Mouse (Mus musculus) kidney, adult 2 months (tissue): ENCODE measurements around the gene Abcb10. TPM values are rescaled to one million over a fixed set of nuclear protein-coding genes. Genes with fewer than 3 reads are reported as not detected.

Experiments used
- DNase-seq: peaks from one replicate; pipeline ENCODE4 v3.0.0; 2021
- H3K27ac ChIP-seq: fragments of 200-500 bp; 2 replicates; pipeline ENCODE4 v1.5.1; 2012; ENCODE audit warnings: low read depth, low read length, control low read depth, inconsistent platforms; ENCODE audit not compliant: insufficient read depth
- H3K27me3 ChIP-seq: fragments of 200-500 bp; replicated peaks from 2 replicates; pipeline ENCODE4 v1.6.1; 2012; ENCODE audit warnings: mild to moderate bottlenecking, moderate library complexity, low read length, inconsistent platforms; ENCODE audit not compliant: control insufficient read depth, insufficient read depth
- H3K36me3 ChIP-seq: fragments of 200-500 bp; 2 replicates; pipeline ENCODE4 v1.6.1; 2012; ENCODE audit warnings: mild to moderate bottlenecking, moderate library complexity, low read length, inconsistent platforms; ENCODE audit not compliant: control insufficient read depth, insufficient read depth
- H3K4me1 ChIP-seq: fragments of 200-500 bp; 2 replicates; pipeline ENCODE4 v1.6.1; 2011; ENCODE audit warnings: low read length; ENCODE audit not compliant: control insufficient read depth, insufficient read depth
- H3K4me3 ChIP-seq: fragments of 200-500 bp; 2 replicates; pipeline ENCODE4 v1.5.1; 2011; ENCODE audit warnings: mild to moderate bottlenecking, low read depth, low read length, control low read depth; ENCODE audit not compliant: insufficient read depth
- CTCF ChIP-seq: fragments of 200-500 bp; conservative IDR thresholded peaks from 2 replicates; pipeline ENCODE4 v1.5.1; 2011; ENCODE audit warnings: low read depth, mild to moderate bottlenecking, control low read depth, low read length, moderate library complexity, mixed read lengths; ENCODE audit not compliant: insufficient read depth, insufficient read length
- POLR2A ChIP-seq: fragments of 200-500 bp; IDR thresholded peaks from one replicate; pipeline ENCODE4 v1.6.1; 2011; ENCODE audit warnings: low read depth, low read length, control low read depth
- WGBS: fragments of 180-500 bp; shearing (Covaris S2); methylation state at CpG from one replicate; pipeline ENCODE4 v1.1.7; 2018; 5-methylcytosine and 5-hydroxymethylcytosine counted together
- polyA plus RNA-seq: library from polyadenylated mRNA; depleted of rRNA; stranded (reverse); fragments of >200 nt; gene quantifications from 2 replicates; pipeline ENCODE4 v1.2.3, GENCODE M21; 2012

The Abcb10 gene
- polyA plus RNA-seq, 1 experiment: 16.5 TPM

DNA sequence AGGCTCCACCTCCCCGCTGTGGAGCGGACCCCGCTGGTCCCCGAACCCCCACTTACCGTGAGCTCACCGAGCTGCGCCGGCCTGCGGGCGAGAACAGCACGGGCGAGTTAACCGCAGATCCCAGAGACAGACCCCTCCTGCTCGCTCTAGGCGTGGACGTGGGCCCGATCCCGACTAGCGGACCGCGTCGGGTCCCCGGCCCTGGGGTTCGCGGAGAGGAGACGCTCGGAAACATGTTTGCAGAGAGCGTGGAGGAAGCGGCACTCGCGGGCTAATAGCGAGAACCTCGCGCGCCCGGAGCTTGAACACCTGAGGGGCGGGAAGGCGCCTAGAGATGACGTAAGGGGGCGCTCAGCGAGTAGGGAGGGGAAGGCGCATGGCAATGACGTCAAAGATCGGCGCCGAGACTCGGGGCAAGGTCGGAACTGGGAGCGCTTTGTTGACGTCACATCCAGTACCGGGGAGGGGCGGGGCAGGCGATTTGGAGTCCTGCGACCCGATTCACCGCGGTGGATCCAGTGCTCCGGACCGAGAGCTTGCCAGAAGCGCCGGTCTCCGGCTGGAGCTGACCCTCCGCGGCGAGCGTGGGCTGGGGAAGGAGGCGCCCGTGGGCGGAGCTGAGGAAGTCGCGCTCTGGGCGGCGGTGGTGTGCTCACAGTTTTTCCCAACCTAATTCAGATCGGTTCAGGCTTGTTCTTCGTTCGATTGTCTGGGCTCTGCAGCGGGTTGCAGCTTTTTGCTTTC is 33.8 kb downstream of the Abcb10 start, which contains the start of gene Nup133:
Gene Nup133 (minus strand): TSS at position 324 of the 744 bp plus-strand sequence.
- peaks cover 4% of the 10 kb centered on the region; the same call in 1 of the 2 replicates for H3K4me1 ChIP-seq
- WGBS: under 1% methylated on average over 77 of the region's 77 CpGs
- H3K36me3 ChIP-seq: no peaks in the 10 kb centered on the region; the same call in none of the 2 replicates
- H3K4me3 ChIP-seq: peak within 1 kb of the TSS; percentile 85
- no peaks in the 10 kb centered on the region for H3K27me3 ChIP-seq
- no peak for TF ChIP-seq POLR2A
- no peak for TF ChIP-seq CTCF
- DNase-seq: peak; percentile 99
- H3K27ac ChIP-seq: peak within 1 kb of the TSS; percentile 48

GRCm38 (mm10) chr8:123929026-123929425 is 53.9 kb downstream of the Abcb10 start:
- no peaks in the 10 kb centered on the region for H3K4me1 ChIP-seq
- WGBS: 78% methylated on average over 7 of the region's 7 CpGs
- H3K36me3 ChIP-seq: no peaks in the 10 kb centered on the region; the same call in 1 of the 2 replicates

DNA sequence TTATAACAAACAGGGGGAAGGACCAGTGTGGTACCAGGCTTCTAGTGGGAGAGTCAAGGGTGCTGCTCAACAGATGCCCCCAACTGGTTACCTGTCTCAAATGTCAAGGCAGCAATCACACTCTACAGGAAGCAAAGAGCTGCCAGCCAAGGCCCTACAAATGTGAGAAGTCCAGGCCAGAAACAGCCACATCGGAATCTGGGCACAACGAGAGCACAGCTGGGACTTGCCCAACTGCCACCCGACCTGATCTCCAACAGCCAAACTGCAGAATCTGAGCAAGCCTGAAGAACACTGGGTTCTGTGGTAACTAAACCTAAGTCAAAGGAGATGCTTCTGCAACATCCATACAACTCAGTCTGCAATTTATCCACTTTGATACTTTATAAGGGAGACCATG is 57.3 kb downstream of the Abcb10 start:
- TF ChIP-seq POLR2A (no peak), CTCF (no peak)

More at GRCm38 (mm10) chr8:123929026-123929425, 53.9 kb downstream of the Abcb10 start:
- no peaks in the 10 kb centered on the region for H3K27me3 ChIP-seq
- no peak for TF ChIP-seq POLR2A
- TF ChIP-seq CTCF: no peak
- DNase-seq: peak; percentile 15
- no peak overlapping the region for H3K4me3 ChIP-seq
- no peak overlapping the region for H3K27ac ChIP-seq

DNA sequence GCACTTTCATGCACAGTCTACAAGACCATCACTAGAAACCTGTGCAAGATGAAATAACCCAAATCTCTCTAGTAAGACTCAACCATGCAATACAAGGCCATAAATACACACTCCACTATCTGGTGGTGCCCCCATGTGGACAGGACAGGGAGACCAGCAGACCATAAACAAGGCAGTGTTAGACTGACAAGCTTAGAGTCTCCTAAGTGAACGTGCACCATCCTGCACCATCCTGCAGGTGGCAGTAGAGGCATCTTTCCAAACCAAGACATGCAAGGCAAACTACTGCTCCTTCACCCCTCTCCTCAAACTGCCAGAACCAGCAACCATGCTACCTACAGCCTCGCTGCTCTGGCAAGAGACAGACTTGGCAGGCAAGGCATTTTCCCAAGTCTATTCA is 58.2 kb downstream of the Abcb10 start:
- H3K4me3 ChIP-seq: no peak overlapping the region
- no peak for TF ChIP-seq POLR2A
- peak; percentile 99; the same call in 1 of the 2 replicates for TF ChIP-seq CTCF
- H3K4me1 ChIP-seq: no peaks in the 10 kb centered on the region
- no peak overlapping the region for H3K27ac ChIP-seq
- no peaks in the 10 kb centered on the region for H3K27me3 ChIP-seq
- WGBS: 10% methylated on average over 2 of the region's 2 CpGs
- DNase-seq: peak; percentile 89
- no peaks in the 10 kb centered on the region for H3K36me3 ChIP-seq

More for the DNA sequence above, 57.3 kb downstream of the Abcb10 start:
- 98% methylated on average over 3 of the region's 3 CpGs for WGBS
- no peak for DNase-seq
- no peaks in the 10 kb centered on the region; the same call in 1 of the 2 replicates for H3K36me3 ChIP-seq
- no peak overlapping the region for H3K4me3 ChIP-seq
- H3K27me3 ChIP-seq: no peaks in the 10 kb centered on the region
- no peak overlapping the region for H3K27ac ChIP-seq
- no peaks in the 10 kb centered on the region for H3K4me1 ChIP-seq

- Histone ChIP-seq H3K4me1 (no peaks in the 10 kb centered on the region), H3K36me3 (peaks cover 1% of the 10 kb centered on the region), H3K27ac (no peak overlapping the region), H3K4me3 (no peak overlapping the region), H3K27me3 (no peaks in the 10 kb centered on the region)
- TF ChIP-seq CTCF (no peak), POLR2A (no peak)
- DNase-seq: no peak
- 100% methylated on average over 3 of the region's 3 CpGs for WGBS
These were observed 68.3 kb downstream of the Abcb10 start for GRCm38 (mm10) chr8:123914635-123915034.

DNA sequence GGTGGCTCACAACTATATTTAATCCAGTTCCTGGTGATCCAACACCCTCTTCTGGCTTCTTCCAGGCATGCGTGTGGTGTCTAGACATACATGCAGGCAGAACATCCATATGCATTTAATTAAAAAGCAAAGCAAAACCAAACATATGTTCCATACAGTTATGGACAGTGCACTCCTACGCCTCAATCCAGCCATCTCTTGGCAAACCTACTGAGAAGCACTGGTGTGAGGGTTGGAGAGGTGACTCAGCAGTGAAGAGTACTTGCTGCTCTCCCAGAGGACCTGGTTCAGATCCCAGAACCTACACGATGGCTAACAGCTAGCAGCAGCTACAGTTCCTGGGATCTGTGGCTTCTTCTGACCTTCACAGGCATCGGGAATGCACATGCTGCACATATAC is 70.7 kb downstream of the Abcb10 start:
- 97% methylated on average over 4 of the region's 4 CpGs for WGBS
- Histone ChIP-seq H3K4me1 (no peaks in the 10 kb centered on the region), H3K27me3 (no peaks in the 10 kb centered on the region), H3K4me3 (no peak overlapping the region), H3K36me3 (peaks cover 1% of the 10 kb centered on the region), H3K27ac (no peak overlapping the region)
- TF ChIP-seq CTCF (no peak), POLR2A (no peak)
- DNase-seq: no peak

GRCm38 (mm10) chr8:123907604-123908003 is 75.3 kb downstream of the Abcb10 start:
- no peak for DNase-seq
- Histone ChIP-seq H3K4me1 (no peaks in the 10 kb centered on the region), H3K27ac (no peak overlapping the region), H3K36me3 (no peaks in the 10 kb centered on the region; the same call in 1 of the 2 replicates), H3K27me3 (no peaks in the 10 kb centered on the region), H3K4me3 (no peak overlapping the region)
- TF ChIP-seq POLR2A: no peak
- no peak for TF ChIP-seq CTCF
- WGBS: 95% methylated on average over 6 of the region's 6 CpGs
